Mouse (Mus musculus) A20 (cell line): ENCODE results near the gene Abcb10.
A peak's percentile ranks its signal among the peaks of the same experiment; 100 is the strongest.
"Not testable (repeated sequence)": the region's sequence is repeated elsewhere in the genome, so short reads cannot be mapped to it uniquely, and the experiment has no call there.

Experiments
- DNase-seq: peaks from one replicate; pipeline ENCODE4 v3.0.0-alpha.2; 2011; ENCODE audit warnings: low read depth, low spot score

Abcb10 gene

GRCm38 (mm10) chr8:123982826-123983400, at the start of gene Abcb10:
Abcb10 (minus strand) TSS chr8:123983122.
- peak; percentile 96 for DNase-seq

- no peak for DNase-seq
These were observed 44.9 kb upstream of the Abcb10 start for GRCm38 (mm10) chr8:124027831-124028230.

- DNase-seq, result not testable (repeated sequence)
These were observed 43.3 kb upstream of the Abcb10 start for GRCm38 (mm10) chr8:124026265-124026664.

GRCm38 (mm10) chr8:124021237-124022227, 38.6 kb upstream of the Abcb10 start, which contains the start of the genes Taf5l and Urb2:
Taf5l (minus strand) TSS chr8:124021397.
Urb2 (plus strand) TSS chr8:124021508.
- peak; percentile 97 for DNase-seq

GRCm38 (mm10) chr8:124020439-124021236, 37.7 kb upstream of the Abcb10 start:
- no peak for DNase-seq

- peak; percentile 69 for DNase-seq
These were observed 36.9 kb upstream of the Abcb10 start for GRCm38 (mm10) chr8:124019782-124020181.

- no peak for DNase-seq
These were observed 31.8 kb upstream of the Abcb10 start for GRCm38 (mm10) chr8:124014751-124015150.

- not testable (repeated sequence) for DNase-seq
These were observed 31.4 kb upstream of the Abcb10 start for GRCm38 (mm10) chr8:124014299-124014698.

- DNase-seq, result no peak
These were observed 29.2 kb upstream of the Abcb10 start for GRCm38 (mm10) chr8:124011989-124012586.

GRCm38 (mm10) chr8:124011580-124011979, 28.7 kb upstream of the Abcb10 start:
- DNase-seq, result no peak

- no peak for DNase-seq
These were observed 24.9 kb upstream of the Abcb10 start for GRCm38 (mm10) chr8:124007829-124008228.

GRCm38 (mm10) chr8:124002546-124003108, 19.7 kb upstream of the Abcb10 start:
- no peak for DNase-seq

GRCm38 (mm10) chr8:123999568-123999967, 16.6 kb upstream of the Abcb10 start:
- no peak for DNase-seq

- DNase-seq, result no peak
These were observed 11.1 kb upstream of the Abcb10 start for GRCm38 (mm10) chr8:123993997-123994396.

GRCm38 (mm10) chr8:123993597-123993996, 10.7 kb upstream of the Abcb10 start:
- DNase-seq, result no peak

GRCm38 (mm10) chr8:123992587-123992986, 9.7 kb upstream of the Abcb10 start:
- DNase-seq, result peak; percentile 45

- no peak for DNase-seq
These were observed 7.5 kb upstream of the Abcb10 start for GRCm38 (mm10) chr8:123990277-123991049.

- DNase-seq, result no peak
These were observed 6.2 kb upstream of the Abcb10 start for GRCm38 (mm10) chr8:123989128-123989527.

GRCm38 (mm10) chr8:123988605-123989038, 5.7 kb upstream of the Abcb10 start:
- DNase-seq, result no peak

GRCm38 (mm10) chr8:123982291-123982793, 580 bp downstream of the Abcb10 start:
- peak; percentile 67 for DNase-seq
